Mouse (Mus musculus) adrenal gland, postnatal 4 days (tissue): ENCODE measurements around the gene Olfr894. TPM values are rescaled to one million over a fixed set of nuclear protein-coding genes. Genes with fewer than 3 reads are reported as not detected.
"Not testable (repeated sequence)": the region's sequence is repeated elsewhere in the genome, so short reads cannot be mapped to it uniquely, and the experiment has no call there.

ENCODE experiments used
- DNase-seq, 2 experiments: peaks; one replicate each; pipeline ENCODE4 v3.0.0; 2021 to 2022; ENCODE audit warnings: low spot score in 2 of 2, mixed read lengths in 2 of 2
- long read RNA-seq, 2 experiments: library from polyadenylated mRNA; stranded (forward); transcript quantifications; one replicate each; pipeline ENCODE4 v2.0.0; 2021
- total RNA-seq, 2 experiments: library from RNA; stranded (reverse); gene quantifications; 2 replicates each; pipeline ENCODE4 v1.2.3; 2021

The Olfr894 gene
- total RNA-seq: not detected
- long read RNA-seq, experiment 1: 0 reads
- long read RNA-seq, experiment 2: 0 reads

GRCm38 (mm10) chr9:38217755-38218154 lies at the start of gene Olfr894:
Gene Olfr894, plus strand, starts transcription at chr9:38218055.
- no peak for DNase-seq

- not testable (repeated sequence) for DNase-seq
These were observed 49.5 kb upstream of the Olfr894 start for GRCm38 (mm10) chr9:38168341-38168740.

- DNase-seq: no peak
These were observed 37.1 kb upstream of the Olfr894 start, which contains the start of gene Olfr891 for GRCm38 (mm10) chr9:38180721-38181120. Gene Olfr891, minus strand, starts transcription at chr9:38180821.

GRCm38 (mm10) chr9:38208065-38208464 lies 9.8 kb upstream of the Olfr894 start, which contains the start of gene Olfr893:
Gene Olfr893, plus strand, starts transcription at chr9:38208365.
- no peak for DNase-seq

- no peak for DNase-seq
These were observed 34.6 kb downstream of the Olfr894 start, which contains the start of gene Olfr143 for GRCm38 (mm10) chr9:38252474-38252873. Gene Olfr143, plus strand, starts transcription at chr9:38252774.

GRCm38 (mm10) chr9:38267551-38267950 lies 49.7 kb downstream of the Olfr894 start, which contains the start of gene Olfr895:
Gene Olfr895, plus strand, starts transcription at chr9:38267851.
- DNase-seq: no peak

Other genes with a start within 250 kb of the Olfr894 start
- not detected for gene Olfr881, start 226.2 kb upstream of the Olfr894 start, total RNA-seq
- gene Olfr883, start 192.2 kb upstream of the Olfr894 start, total RNA-seq: not detected
- not detected for gene Olfr884, start 171.5 kb upstream of the Olfr894 start, total RNA-seq
- gene Olfr885, start 156.7 kb upstream of the Olfr894 start, total RNA-seq: not detected
- not detected for gene Olfr887, start 134.0 kb upstream of the Olfr894 start, total RNA-seq
- not detected for gene Olfr888, start 109.9 kb upstream of the Olfr894 start, total RNA-seq
- gene Olfr889, start 102.9 kb upstream of the Olfr894 start, total RNA-seq: under 1 TPM in 1 of 2 experiments, not detected in 1; 0.17 TPM
- not detected for gene Olfr890, start 75.5 kb upstream of the Olfr894 start, total RNA-seq
- gene Olfr891, start 37.2 kb upstream of the Olfr894 start, total RNA-seq: not detected
- gene Olfr893, start 9.7 kb upstream of the Olfr894 start, total RNA-seq: not detected
- not detected for gene Olfr143, start 34.7 kb downstream of the Olfr894 start, total RNA-seq
- not detected for gene Olfr895, start 49.8 kb downstream of the Olfr894 start, total RNA-seq
- not detected for gene Olfr896-ps1, start 73.1 kb downstream of the Olfr894 start, total RNA-seq
- not detected for gene Olfr25, start 111.0 kb downstream of the Olfr894 start, total RNA-seq
- gene Olfr898, start 130.4 kb downstream of the Olfr894 start, total RNA-seq: not detected
- gene Olfr250, start 148.8 kb downstream of the Olfr894 start, total RNA-seq: not detected
- not detected for gene Olfr251, start 159.0 kb downstream of the Olfr894 start, total RNA-seq
- gene Olfr147, start 183.6 kb downstream of the Olfr894 start, total RNA-seq: not detected
- gene Olfr901, start 211.4 kb downstream of the Olfr894 start, total RNA-seq: not detected
- gene Olfr902, start 229.6 kb downstream of the Olfr894 start, total RNA-seq: not detected
- gene Olfr904, start 245.1 kb downstream of the Olfr894 start, total RNA-seq: not detected